In genomic region chr9:118488138-118488895, GRCm38 (mm10) we compare ENCODE assay signal across 8 mouse cellular contexts. TPM values are rescaled to one million over a fixed set of nuclear protein-coding genes. Genes with fewer than 3 reads are reported as not detected.
DNase-seq lines count a peak whose midpoint lies in the region; ATAC-seq and TF ChIP-seq lines count a peak whose summit lies in the region.

No protein-coding gene starts in this region.

- peak; percentile 41 for DNase-seq in ovary, postnatal 36 days (ENCODE audit: low spot score)
- no peak for DNase-seq in ovary, postnatal 10 days (ENCODE audit: low spot score)
- peak; percentile 62 for DNase-seq in cerebellum, adult 11 months
- peak; percentile 56 for DNase-seq in liver, postnatal 0 days
- DNase-seq in neural tube, embryonic 11.5 days (ENCODE audit: low spot score) = peak; percentile 64
- DNase-seq in right cerebral cortex, postnatal 10 days (ENCODE audit: low spot score in 2 of 2) = no peak

- peak overlapping the region; percentile 37 for H3K4me3 ChIP-seq in forebrain, embryonic 16.5 days (replicated peaks; ENCODE audit: low read length)
- H3K4me3 ChIP-seq in intestine, embryonic 16.5 days (ENCODE audit: low read length) = peak overlapping the region; percentile 48
- H3K4me3 ChIP-seq in liver, postnatal 0 days (ENCODE audit: low read depth, low read length) = peak overlapping the region; percentile 42
- H3K4me3 ChIP-seq in neural tube, embryonic 11.5 days (ENCODE audit: low read depth, low read length) = peak overlapping the region; percentile 20; the same call in 1 of the 2 replicates

- peak overlapping the region; percentile 38; the same call in 1 of the 2 replicates for H3K9ac ChIP-seq in forebrain, embryonic 16.5 days (replicated peaks; ENCODE audit: low read depth, low read length)
- H3K9ac ChIP-seq in intestine, embryonic 16.5 days (ENCODE audit: low read depth, low read length) = peak overlapping the region; percentile 29; the same call in 1 of the 2 replicates
- H3K9ac ChIP-seq in liver, postnatal 0 days (replicated peaks) = no peak overlapping the region
- H3K9ac ChIP-seq in neural tube, embryonic 11.5 days (ENCODE audit: low read length) = no peak overlapping the region

- no peaks in the 10 kb centered on the region for H3K36me3 ChIP-seq in forebrain, embryonic 16.5 days (ENCODE audit: control insufficient read depth, insufficient read depth)
- no peaks in the 10 kb centered on the region for H3K36me3 ChIP-seq in intestine, embryonic 16.5 days (ENCODE audit: control insufficient read depth, insufficient read depth, low read length)
- H3K36me3 ChIP-seq in liver, postnatal 0 days (replicated peaks; ENCODE audit: insufficient read depth, low read length) = no peaks in the 10 kb centered on the region
- no peaks in the 10 kb centered on the region for H3K36me3 ChIP-seq in neural tube, embryonic 11.5 days (ENCODE audit: control insufficient read depth, insufficient read depth, low read length)

- under 1% methylated on average over 28 of the region's 28 CpGs for WGBS in forebrain, embryonic 16.5 days
- WGBS in intestine, embryonic 16.5 days = under 1% methylated on average over 28 of the region's 28 CpGs
- under 1% methylated on average over 28 of the region's 28 CpGs for WGBS in liver, postnatal 0 days (ENCODE audit: insufficient replicate concordance)
- under 1% methylated on average over 28 of the region's 28 CpGs for WGBS in neural tube, embryonic 11.5 days

- H3K9me3 ChIP-seq in forebrain, embryonic 16.5 days (ENCODE audit: control insufficient read depth, low read length) = no peaks in the 10 kb centered on the region
- H3K9me3 ChIP-seq in intestine, embryonic 16.5 days (ENCODE audit: control insufficient read depth, low read length) = no peaks in the 10 kb centered on the region
- H3K9me3 ChIP-seq in liver, postnatal 0 days (ENCODE audit: low read length) = no peaks in the 10 kb centered on the region
- H3K9me3 ChIP-seq in neural tube, embryonic 11.5 days (ENCODE audit: control insufficient read depth, low read length) = no peaks in the 10 kb centered on the region

- peak overlapping the region; percentile 66 for H3K4me2 ChIP-seq in forebrain, embryonic 16.5 days (ENCODE audit: low read length)
- H3K4me2 ChIP-seq in intestine, embryonic 16.5 days (ENCODE audit: low read depth, low read length) = peak overlapping the region; percentile 72
- peak overlapping the region; percentile 73 for H3K4me2 ChIP-seq in liver, postnatal 0 days (ENCODE audit: low read depth, low read length)
- peak overlapping the region; percentile 20 for H3K4me2 ChIP-seq in neural tube, embryonic 11.5 days (ENCODE audit: low read depth)

- peak; percentile 55 for TF ChIP-seq CTCF in liver, postnatal 0 days (IDR thresholded peaks at IDR 0.05; ENCODE audit: low read depth)

- peaks cover 42% of the 10 kb centered on the region for H3K27me3 ChIP-seq in forebrain, embryonic 16.5 days (replicated peaks; ENCODE audit: control insufficient read depth, insufficient read depth, low read length)
- H3K27me3 ChIP-seq in intestine, embryonic 16.5 days (replicated peaks; ENCODE audit: control insufficient read depth, insufficient read depth, low read length) = peaks cover 50% of the 10 kb centered on the region
- peaks cover 58% of the 10 kb centered on the region for H3K27me3 ChIP-seq in liver, postnatal 0 days (ENCODE audit: insufficient read depth, low read length)
- H3K27me3 ChIP-seq in neural tube, embryonic 11.5 days (ENCODE audit: control insufficient read depth, insufficient read depth, low read length) = peaks cover 62% of the 10 kb centered on the region

- H3K4me1 ChIP-seq in forebrain, embryonic 16.5 days (replicated peaks; ENCODE audit: control insufficient read depth, insufficient read depth, low read length) = peaks cover 31% of the 10 kb centered on the region
- H3K4me1 ChIP-seq in intestine, embryonic 16.5 days (ENCODE audit: control insufficient read depth, insufficient read depth, low read length) = peaks cover 25% of the 10 kb centered on the region
- peaks cover 11% of the 10 kb centered on the region for H3K4me1 ChIP-seq in liver, postnatal 0 days (ENCODE audit: insufficient read depth)
- peaks cover 3% of the 10 kb centered on the region; the same call in 1 of the 2 replicates for H3K4me1 ChIP-seq in neural tube, embryonic 11.5 days (ENCODE audit: control insufficient read depth, insufficient read depth, low read length)

- no peak for ATAC-seq in forebrain, embryonic 16.5 days
- no peak for ATAC-seq in intestine, embryonic 16.5 days
- peak; percentile 59; the same call in 1 of the 2 replicates for ATAC-seq in liver, postnatal 0 days
- ATAC-seq in neural tube, embryonic 11.5 days (ENCODE audit: insufficient read depth, low FRiP score, low TSS enrichment) = no peak

- no peak for TF ChIP-seq EP300 in liver, postnatal 0 days (IDR thresholded peaks at IDR 0.05; ENCODE audit: low read depth)

- peak overlapping the region; percentile 25; the same call in 1 of the 2 replicates for H3K27ac ChIP-seq in forebrain, embryonic 16.5 days (ENCODE audit: low read length)
- H3K27ac ChIP-seq in intestine, embryonic 16.5 days (ENCODE audit: low read length) = no peak overlapping the region
- H3K27ac ChIP-seq in liver, postnatal 0 days (ENCODE audit: low read depth) = no peak overlapping the region
- no peak overlapping the region for H3K27ac ChIP-seq in neural tube, embryonic 11.5 days (ENCODE audit: low read depth, low read length)

RNA-seq across cellular contexts. Expression of gene Eomes, which starts 10.3 kb away (rescaled TPM):
- polyA plus RNA-seq in forebrain, embryonic 16.5 days (2015; fragmentation: Nextera tagmentation; extraction: Ambion mirVana) = 18.0 and 24.4 TPM in 2 replicates
- polyA plus RNA-seq in intestine, embryonic 16.5 days (2015; fragmentation: Nextera tagmentation; extraction: Ambion mirVana) = 0.09 and 0.10 TPM in 2 replicates
- polyA plus RNA-seq in liver, postnatal 0 days (2015; fragmentation: Nextera tagmentation; extraction: Ambion mirVana) = not detected in 2 replicates
- not detected in 2 replicates for polyA plus RNA-seq in neural tube, embryonic 11.5 days (2014; fragmentation: Nextera tagmentation; extraction: Ambion mirVana)

RNA-seq across cellular contexts. Expression of gene Golga4, which starts 17.8 kb away (rescaled TPM):
- 51.3 and 57.4 TPM in 2 replicates for polyA plus RNA-seq in forebrain, embryonic 16.5 days (2015; fragmentation: Nextera tagmentation; extraction: Ambion mirVana)
- 52.2 and 54.0 TPM in 2 replicates for polyA plus RNA-seq in intestine, embryonic 16.5 days (2015; fragmentation: Nextera tagmentation; extraction: Ambion mirVana)
- 12.5 and 13.9 TPM in 2 replicates for polyA plus RNA-seq in liver, postnatal 0 days (2015; fragmentation: Nextera tagmentation; extraction: Ambion mirVana)
- polyA plus RNA-seq in neural tube, embryonic 11.5 days (2014; fragmentation: Nextera tagmentation; extraction: Ambion mirVana) = 52.4 and 55.2 TPM in 2 replicates

Comparison
In these comparisons a context has a peak if more than half of its experiments do, and no peak if none do; other contexts are left out.
1. DNase-seq: peak in ovary, postnatal 36 days (single experiment), cerebellum, adult 11 months (single experiment), liver, postnatal 0 days (single experiment) and neural tube, embryonic 11.5 days (single experiment); none in ovary, postnatal 10 days (single experiment) and right cerebral cortex, postnatal 10 days (0 of 2).
2. H3K4me2 ChIP-seq: peak in every context shown above with its lines; median percentile 73 in liver, postnatal 0 days; 72 in intestine, embryonic 16.5 days; 66 in forebrain, embryonic 16.5 days; 20 in neural tube, embryonic 11.5 days.
3. H3K9ac ChIP-seq: peak in forebrain, embryonic 16.5 days (single experiment) and intestine, embryonic 16.5 days (single experiment); none in liver, postnatal 0 days (single experiment) and neural tube, embryonic 11.5 days (single experiment).
4. RNA of gene Eomes, which starts 10.3 kb away (polyA plus RNA-seq): 18.0 to 24.4 TPM in forebrain, embryonic 16.5 days; 0.09 to 0.10 TPM in intestine, embryonic 16.5 days, not detected in liver, postnatal 0 days and not detected in neural tube, embryonic 11.5 days; every median in the first group is over 10 times any median in the second.
5. Peak in every context shown above with its lines, with median percentiles within 50 percentile points of each other: H3K4me3 ChIP-seq.